Comparison of ENCODE assay signal across 11 mouse cellular contexts in genomic region chr13:23426922-23427321, GRCm38 (mm10). TPM values are rescaled to one million over a fixed set of nuclear protein-coding genes. Genes with fewer than 3 reads are reported as not detected.
A peak's percentile ranks its signal among the peaks of the same experiment; 100 is the strongest.
DNase-seq lines count a peak whose midpoint lies in the region; ATAC-seq lines count a peak whose summit lies in the region.
"Had no signal": no experiment of that assay in that cellular context is flagged by ENCODE, and none has a peak within 500 bp of the region (broad histone marks: within the 10 kb centered on the region; RNA-seq: fewer than 3 reads in every experiment).

No protein-coding gene starts in this region.

- no peak overlapping the region for H3K4me2 ChIP-seq in forebrain, embryonic 11.5 days (ENCODE audit: low read depth, low read length, severe bottlenecking)
- no peak overlapping the region for H3K4me2 ChIP-seq in forebrain, embryonic 12.5 days
- H3K4me2 ChIP-seq in embryonic facial prominence, embryonic 12.5 days (replicated peaks) = 0 out of 2 replicates have a peak overlapping the region, but pooled peaks have one; percentile 3
- no peak overlapping the region for H3K4me2 ChIP-seq in kidney, embryonic 14.5 days (replicated peaks; ENCODE audit: low read depth, low read length)
- H3K4me2 ChIP-seq: lung, embryonic 15.5 days had no signal

- no peak for ATAC-seq in forebrain, embryonic 11.5 days (replicated peaks; ENCODE audit: low FRiP score)
- no peak for ATAC-seq in forebrain, embryonic 12.5 days (ENCODE audit: low FRiP score)
- no peak for ATAC-seq in embryonic facial prominence, embryonic 12.5 days (ENCODE audit: insufficient number of reproducible peaks, insufficient read depth, low FRiP score, low TSS enrichment)
- ATAC-seq in kidney, embryonic 14.5 days (ENCODE audit: low FRiP score, low TSS enrichment) = no peak
- ATAC-seq: intestine, embryonic 16.5 days; Patski had no signal

- H3K9ac ChIP-seq in forebrain, embryonic 11.5 days (ENCODE audit: low read length) = no peak overlapping the region
- H3K9ac ChIP-seq in forebrain, embryonic 12.5 days = no peak overlapping the region
- no peak overlapping the region for H3K9ac ChIP-seq in embryonic facial prominence, embryonic 12.5 days
- H3K9ac ChIP-seq in kidney, embryonic 14.5 days (ENCODE audit: low read depth, low read length) = no peak overlapping the region
- H3K9ac ChIP-seq: lung, embryonic 15.5 days had no signal

- 0 out of 2 replicates have a peak, but pooled peaks cover 1% of the 10 kb centered on the region for H3K4me1 ChIP-seq in forebrain, embryonic 11.5 days (replicated peaks; ENCODE audit: control insufficient read depth, insufficient read depth, low read length)
- H3K4me1 ChIP-seq in forebrain, embryonic 12.5 days = peaks cover 30% of the 10 kb centered on the region
- peaks cover 21% of the 10 kb centered on the region for H3K4me1 ChIP-seq in embryonic facial prominence, embryonic 12.5 days
- 0 out of 2 replicates have a peak, but pooled peaks cover 5% of the 10 kb centered on the region for H3K4me1 ChIP-seq in kidney, embryonic 14.5 days (ENCODE audit: control insufficient read depth, insufficient read depth, low read length)

- no peaks in the 10 kb centered on the region for H3K27me3 ChIP-seq in forebrain, embryonic 11.5 days (ENCODE audit: control insufficient read depth, insufficient read depth, low read length)
- H3K27me3 ChIP-seq in forebrain, embryonic 12.5 days = no peaks in the 10 kb centered on the region
- H3K27me3 ChIP-seq in embryonic facial prominence, embryonic 12.5 days = no peaks in the 10 kb centered on the region
- no peaks in the 10 kb centered on the region for H3K27me3 ChIP-seq in kidney, embryonic 14.5 days (ENCODE audit: control insufficient read depth, insufficient read depth, low read length)
- H3K27me3 ChIP-seq: lung, embryonic 15.5 days; Patski had no signal

- no peak overlapping the region for H3K4me3 ChIP-seq in forebrain, embryonic 11.5 days (ENCODE audit: low read depth, low read length)
- no peak overlapping the region for H3K4me3 ChIP-seq in forebrain, embryonic 12.5 days (replicated peaks)
- no peak overlapping the region for H3K4me3 ChIP-seq in embryonic facial prominence, embryonic 12.5 days
- no peak overlapping the region for H3K4me3 ChIP-seq in kidney, embryonic 14.5 days (ENCODE audit: low read length)
- H3K4me3 ChIP-seq: lung, embryonic 15.5 days had no signal

- no peaks in the 10 kb centered on the region for H3K9me3 ChIP-seq in forebrain, embryonic 11.5 days (ENCODE audit: control insufficient read depth, low read length)
- no peaks in the 10 kb centered on the region for H3K9me3 ChIP-seq in forebrain, embryonic 12.5 days
- no peaks in the 10 kb centered on the region for H3K9me3 ChIP-seq in embryonic facial prominence, embryonic 12.5 days
- no peaks in the 10 kb centered on the region for H3K9me3 ChIP-seq in kidney, embryonic 14.5 days (ENCODE audit: control insufficient read depth, low read length)
- H3K9me3 ChIP-seq: lung, embryonic 15.5 days had no signal

- no peaks in the 10 kb centered on the region for H3K36me3 ChIP-seq in forebrain, embryonic 11.5 days (ENCODE audit: control insufficient read depth, insufficient read depth, low read length)
- peaks cover 4% of the 10 kb centered on the region for H3K36me3 ChIP-seq in forebrain, embryonic 12.5 days (replicated peaks)
- H3K36me3 ChIP-seq in embryonic facial prominence, embryonic 12.5 days = 0 out of 2 replicates have a peak, but pooled peaks cover 4% of the 10 kb centered on the region
- H3K36me3 ChIP-seq in kidney, embryonic 14.5 days (ENCODE audit: control insufficient read depth, insufficient read depth, low read length) = peaks cover 6% of the 10 kb centered on the region; the same call in 1 of the 2 replicates

- 8% methylated on average over 14 of the region's 14 CpGs for WGBS in forebrain, embryonic 11.5 days
- WGBS in forebrain, embryonic 12.5 days = 10% methylated on average over 14 of the region's 14 CpGs
- WGBS in embryonic facial prominence, embryonic 12.5 days = 10% methylated on average over 14 of the region's 14 CpGs
- WGBS in kidney, embryonic 14.5 days = 18% methylated on average over 14 of the region's 14 CpGs

- no peak overlapping the region for H3K27ac ChIP-seq in forebrain, embryonic 11.5 days (ENCODE audit: low read depth, low read length)
- no peak overlapping the region for H3K27ac ChIP-seq in forebrain, embryonic 12.5 days
- no peak overlapping the region for H3K27ac ChIP-seq in embryonic facial prominence, embryonic 12.5 days
- H3K27ac ChIP-seq in kidney, embryonic 14.5 days (ENCODE audit: low read depth, low read length) = no peak overlapping the region
- H3K27ac ChIP-seq: lung, embryonic 15.5 days had no signal

- peak; percentile 69 for DNase-seq in forebrain, embryonic 11.5 days (ENCODE audit: low spot score)
- DNase-seq in right cerebral cortex, postnatal 4 days = peak; percentile 56
- no peak for DNase-seq in right cerebral cortex, postnatal 36 days (ENCODE audit: low spot score in 2 of 2)
- DNase-seq in retina, postnatal 1 day = peak; percentile 67
- no peak for DNase-seq in left cerebral cortex, adult 18-20 months (ENCODE audit: low spot score in 2 of 2)

RNA-seq across cellular contexts. Expression of gene Abt1, which starts 3.3 kb away (rescaled TPM):
- polyA plus RNA-seq in forebrain, embryonic 11.5 days (2014; fragmentation: Nextera tagmentation; extraction: Ambion mirVana) = 13.0 and 13.5 TPM in 2 replicates
- polyA plus RNA-seq in forebrain, embryonic 12.5 days (2016; fragmentation: Nextera tagmentation; extraction: Ambion mirVana) = 13.0 and 13.2 TPM in 2 replicates
- 12.9 and 13.9 TPM in 2 replicates for polyA plus RNA-seq in embryonic facial prominence, embryonic 12.5 days (2016; fragmentation: Nextera tagmentation; extraction: Ambion mirVana)
- polyA plus RNA-seq in kidney, embryonic 14.5 days (2014; fragmentation: Nextera tagmentation; extraction: Ambion mirVana) = 12.5 and 13.5 TPM in 2 replicates
- 1 to 10 TPM; 9.0 to 9.5 TPM for total RNA-seq in left cerebral cortex, adult 18-20 months (2021)

RNA-seq across cellular contexts. Expression of gene Btn1a1, which starts 38.8 kb away (rescaled TPM):
- polyA plus RNA-seq in forebrain, embryonic 11.5 days (2014; fragmentation: Nextera tagmentation; extraction: Ambion mirVana) = 0.17 and 0.19 TPM in 2 replicates
- polyA plus RNA-seq in forebrain, embryonic 12.5 days (2016; fragmentation: Nextera tagmentation; extraction: Ambion mirVana) = 0.18 and 0.36 TPM in 2 replicates
- 0.10 and 0.20 TPM in 2 replicates for polyA plus RNA-seq in embryonic facial prominence, embryonic 12.5 days (2016; fragmentation: Nextera tagmentation; extraction: Ambion mirVana)
- polyA plus RNA-seq in kidney, embryonic 14.5 days (2014; fragmentation: Nextera tagmentation; extraction: Ambion mirVana) = 0.09 TPM in 2 replicates
- total RNA-seq in left cerebral cortex, adult 18-20 months (2021) = not detected

RNA-seq across cellular contexts. Expression of gene Zfp322a, which starts 57.9 kb away (rescaled TPM):
- polyA plus RNA-seq in forebrain, embryonic 11.5 days (2014; fragmentation: Nextera tagmentation; extraction: Ambion mirVana) = 61.9 and 72.7 TPM in 2 replicates
- 64.1 and 65.6 TPM in 2 replicates for polyA plus RNA-seq in forebrain, embryonic 12.5 days (2016; fragmentation: Nextera tagmentation; extraction: Ambion mirVana)
- polyA plus RNA-seq in embryonic facial prominence, embryonic 12.5 days (2016; fragmentation: Nextera tagmentation; extraction: Ambion mirVana) = 65.4 and 67.5 TPM in 2 replicates
- 43.9 and 55.5 TPM in 2 replicates for polyA plus RNA-seq in kidney, embryonic 14.5 days (2014; fragmentation: Nextera tagmentation; extraction: Ambion mirVana)
- total RNA-seq in left cerebral cortex, adult 18-20 months (2021) = 10 to 100 TPM; 29.5 to 31.7 TPM

Comparison
In these comparisons a context has a peak if more than half of its experiments do, and no peak if none do; other contexts are left out.
1. DNase-seq: peak in forebrain, embryonic 11.5 days (single experiment), right cerebral cortex, postnatal 4 days (single experiment) and retina, postnatal 1 day (single experiment); none in right cerebral cortex, postnatal 36 days (0 of 2) and left cerebral cortex, adult 18-20 months (0 of 2).